Mouse (Mus musculus) limb, embryonic 14.5 days (tissue): Measurements from ENCODE around the gene Sergef. TPM values are rescaled to one million over a fixed set of nuclear protein-coding genes. Genes with fewer than 3 reads are reported as not detected.
A peak's percentile ranks its signal among the peaks of the same experiment; 100 is the strongest.

Source experiments
- ATAC-seq: fragments of 200-750 bp; cut with Nextera tagmentation; 2 replicates; pipeline ENCODE4 v1.8.0; 2017; ENCODE audit warnings: low read depth, moderate number of reproducible peaks, moderate TSS enrichment; ENCODE audit not compliant: low FRiP score
- DNase-seq: peaks from one replicate; pipeline ENCODE4 v3.0.0-alpha.2; 2015; ENCODE audit warnings: low spot score
- H3K27ac ChIP-seq: fragments of 300-500 bp; sonication (generic); replicated peaks from 2 replicates; pipeline ENCODE4 v1.5.1; 2014; ENCODE audit warnings: low read depth, mild to moderate bottlenecking, low read length, moderate library complexity, mixed read lengths
- H3K27me3 ChIP-seq: fragments of 300-500 bp; sonication (generic); 2 replicates; pipeline ENCODE4 v1.6.1; 2014; ENCODE audit warnings: low read length, mixed read lengths; ENCODE audit not compliant: control insufficient read depth, insufficient read depth
- H3K36me3 ChIP-seq: fragments of 300-500 bp; sonication (generic); 2 replicates; pipeline ENCODE4 v1.6.1; 2014; ENCODE audit warnings: mild to moderate bottlenecking, low read length, moderate library complexity, mixed read lengths; ENCODE audit not compliant: control insufficient read depth, insufficient read depth
- H3K4me1 ChIP-seq: fragments of 300-500 bp; sonication (generic); 2 replicates; pipeline ENCODE4 v1.6.1; 2014; ENCODE audit warnings: antibody characterized with exemption, low read length, mixed read lengths; ENCODE audit not compliant: control insufficient read depth, insufficient read depth
- H3K4me2 ChIP-seq: fragments of 300-500 bp; sonication (generic); replicated peaks from 2 replicates; pipeline ENCODE4 v1.6.1; 2014; ENCODE audit warnings: low read depth, mild to moderate bottlenecking, low read length, moderate library complexity; ENCODE audit not compliant: severe bottlenecking
- H3K4me3 ChIP-seq: fragments of 300-500 bp; sonication (generic); replicated peaks from 2 replicates; pipeline ENCODE4 v1.5.1; 2014; ENCODE audit warnings: low read length
- H3K9ac ChIP-seq: fragments of 300-500 bp; sonication (generic); 2 replicates; pipeline ENCODE4 v1.6.1; 2014; ENCODE audit warnings: mild to moderate bottlenecking, low read depth, low read length, moderate library complexity; ENCODE audit not compliant: severe bottlenecking
- H3K9me3 ChIP-seq: fragments of 300-500 bp; sonication (generic); 2 replicates; pipeline ENCODE4 v1.6.1; 2016; ENCODE audit warnings: low read length; ENCODE audit not compliant: control insufficient read depth
- POLR2A ChIP-seq: fragments of 200-500 bp; IDR thresholded peaks from 2 replicates; pipeline ENCODE4 v1.8.0; 2012; ENCODE audit warnings: inconsistent platforms, mild to moderate bottlenecking, moderate library complexity, borderline replicate concordance; ENCODE audit not compliant: insufficient read depth, insufficient read length; ENCODE audit errors: extremely low read depth
- WGBS: fragments of 180-500 bp; shearing (Covaris S2); extraction: QIAGEN DNeasy Blood & Tissue Kit; methylation state at CpG from one replicate; pipeline ENCODE4 v1.1.7; 2014; 5-methylcytosine and 5-hydroxymethylcytosine counted together
- polyA plus RNA-seq, 2 experiments: library from polyadenylated mRNA; depleted of rRNA in 1 of 2; stranded (reverse) in 1 of 2; unstranded in 1 of 2; fragments of >200 nt; fragmentation: Nextera tagmentation in 1 of 2; extraction: Ambion mirVana in 1 of 2; gene quantifications; 2 replicates each; pipeline versions ENCODE4 v1.2.1 to v1.2.3; 2012 to 2014

The Sergef gene
- polyA plus RNA-seq, 2 experiments: 12.2 to 12.8 TPM

DNA sequence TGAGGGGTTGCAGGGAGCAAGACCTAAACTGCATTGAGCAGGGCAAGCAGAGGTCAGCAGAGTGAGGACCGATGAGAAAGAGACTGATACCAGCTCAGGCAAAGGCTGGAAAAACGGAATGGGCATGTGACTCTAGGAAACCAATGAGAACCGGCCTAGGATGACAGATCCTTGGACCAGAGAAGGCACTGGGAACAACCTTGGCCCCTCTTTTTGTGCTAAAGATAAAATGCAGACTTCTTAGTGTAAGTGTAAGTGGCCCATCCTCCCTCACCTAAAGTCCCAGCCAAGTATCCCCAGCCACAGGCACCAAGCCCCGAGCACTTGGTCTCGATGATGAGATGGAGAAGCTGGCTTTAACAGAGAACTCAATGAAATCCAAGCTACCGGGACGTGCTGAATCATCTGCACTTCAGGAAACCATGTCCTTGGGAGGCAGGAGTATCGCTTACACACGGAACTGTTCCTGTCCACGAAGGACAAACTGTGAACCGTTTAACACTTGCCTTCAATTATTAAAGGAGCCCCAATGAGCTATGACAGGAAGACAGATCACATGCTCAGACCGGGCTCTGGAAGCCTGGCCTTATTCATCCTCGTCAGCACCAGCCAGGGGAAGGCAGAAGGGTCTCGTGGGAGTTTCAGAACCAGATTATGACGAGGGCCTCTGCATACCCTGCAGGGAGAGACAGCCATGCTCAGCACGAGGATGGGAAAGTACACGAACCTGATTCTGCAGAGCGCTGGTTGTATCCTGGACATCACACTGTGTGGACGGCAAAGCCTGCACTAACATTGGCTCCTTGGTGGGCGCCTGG lies 87.5 kb downstream of the Sergef start:
- ATAC-seq: no peak
- Histone ChIP-seq H3K4me3 (no peak overlapping the region), H3K9ac (no peak overlapping the region), H3K36me3 (no peaks in the 10 kb centered on the region), H3K9me3 (no peaks in the 10 kb centered on the region), H3K27ac (no peak overlapping the region), H3K27me3 (no peaks in the 10 kb centered on the region), H3K4me2 (no peak overlapping the region), H3K4me1 (no peaks in the 10 kb centered on the region)
- no peak for DNase-seq
- 57% methylated on average over 20 of the region's 20 CpGs for WGBS
- TF ChIP-seq POLR2A: no peak

DNA sequence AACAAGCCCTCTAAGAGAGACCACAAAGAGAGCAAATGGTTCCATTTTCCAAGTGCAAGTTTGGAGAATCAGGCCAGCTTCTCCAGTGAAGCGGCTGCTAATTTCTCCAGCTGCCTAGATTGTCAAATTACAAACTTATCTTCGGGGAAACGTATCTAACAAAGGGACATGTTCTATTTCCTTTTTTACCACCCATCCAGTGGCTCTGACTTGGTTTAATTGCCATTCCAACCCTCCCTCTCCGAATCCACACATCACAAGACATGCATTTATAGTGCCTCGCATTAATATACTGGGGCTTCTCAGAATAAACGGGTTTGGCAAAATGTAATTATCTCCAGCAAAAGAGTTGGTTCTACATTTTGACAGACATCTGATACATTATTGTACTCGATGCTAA lies 88.4 kb downstream of the Sergef start:
- no peaks in the 10 kb centered on the region for H3K27me3 ChIP-seq
- no peaks in the 10 kb centered on the region for H3K9me3 ChIP-seq
- no peak overlapping the region for H3K4me3 ChIP-seq
- no peaks in the 10 kb centered on the region for H3K36me3 ChIP-seq
- WGBS: 79% methylated on average over 7 of the region's 7 CpGs
- no peak overlapping the region for H3K27ac ChIP-seq
- no peak overlapping the region for H3K4me2 ChIP-seq
- DNase-seq: no peak
- no peak overlapping the region for H3K9ac ChIP-seq
- no peaks in the 10 kb centered on the region for H3K4me1 ChIP-seq
- no peak for ATAC-seq
- no peak for TF ChIP-seq POLR2A

DNA sequence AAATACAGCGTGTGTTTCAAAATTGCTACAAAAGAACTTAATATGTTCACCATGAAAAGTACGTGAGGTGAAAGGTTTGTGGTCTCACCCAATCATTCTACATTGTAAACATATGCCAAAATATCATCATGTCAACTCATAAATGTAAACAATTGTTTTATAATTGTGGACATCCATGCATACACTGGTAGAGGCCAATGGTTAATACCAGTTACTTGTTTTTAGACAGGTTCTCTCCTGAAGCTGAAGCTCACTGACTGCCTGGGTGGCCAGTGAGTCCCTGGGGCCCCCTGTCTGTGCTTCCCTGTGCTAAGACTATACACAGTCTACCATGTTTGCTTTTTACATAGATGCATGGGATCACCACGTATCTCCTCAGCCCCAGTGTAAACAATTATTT lies 91.5 kb downstream of the Sergef start:
- TF ChIP-seq POLR2A: no peak
- H3K9ac ChIP-seq: no peak overlapping the region
- H3K4me3 ChIP-seq: no peak overlapping the region
- DNase-seq: no peak
- H3K4me1 ChIP-seq: no peaks in the 10 kb centered on the region
- 86% methylated on average over 3 of the region's 3 CpGs for WGBS
- no peaks in the 10 kb centered on the region for H3K27me3 ChIP-seq
- H3K36me3 ChIP-seq: no peaks in the 10 kb centered on the region
- no peak overlapping the region for H3K27ac ChIP-seq
- ATAC-seq: no peak
- no peak overlapping the region for H3K4me2 ChIP-seq
- no peaks in the 10 kb centered on the region for H3K9me3 ChIP-seq

DNA sequence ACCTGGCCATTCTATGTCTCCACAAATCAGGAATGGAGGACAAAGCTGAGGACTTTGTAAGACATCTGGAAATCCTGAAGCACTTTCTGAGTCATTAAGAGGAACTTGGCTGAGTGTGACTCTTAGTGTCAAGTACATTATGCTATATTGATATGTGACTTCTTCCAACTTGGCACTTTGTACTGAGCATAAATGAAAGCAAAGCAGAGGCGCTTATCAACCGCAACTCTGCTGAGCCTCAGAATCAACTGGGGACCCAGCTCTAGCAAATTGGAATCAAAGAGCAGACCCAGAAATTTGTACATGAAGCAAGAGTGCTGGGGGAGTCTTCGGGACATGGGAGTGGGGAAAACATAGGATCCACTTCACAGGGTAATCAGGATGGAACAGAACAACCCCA lies 92.0 kb downstream of the Sergef start:
- Histone ChIP-seq H3K9ac (no peak overlapping the region), H3K4me3 (no peak overlapping the region), H3K9me3 (no peaks in the 10 kb centered on the region), H3K36me3 (no peaks in the 10 kb centered on the region), H3K27ac (no peak overlapping the region), H3K4me1 (no peaks in the 10 kb centered on the region), H3K4me2 (no peak overlapping the region), H3K27me3 (no peaks in the 10 kb centered on the region)
- no peak for TF ChIP-seq POLR2A
- DNase-seq (no peak), ATAC-seq (no peak)
- 95% methylated on average over 3 of the region's 3 CpGs for WGBS

DNA sequence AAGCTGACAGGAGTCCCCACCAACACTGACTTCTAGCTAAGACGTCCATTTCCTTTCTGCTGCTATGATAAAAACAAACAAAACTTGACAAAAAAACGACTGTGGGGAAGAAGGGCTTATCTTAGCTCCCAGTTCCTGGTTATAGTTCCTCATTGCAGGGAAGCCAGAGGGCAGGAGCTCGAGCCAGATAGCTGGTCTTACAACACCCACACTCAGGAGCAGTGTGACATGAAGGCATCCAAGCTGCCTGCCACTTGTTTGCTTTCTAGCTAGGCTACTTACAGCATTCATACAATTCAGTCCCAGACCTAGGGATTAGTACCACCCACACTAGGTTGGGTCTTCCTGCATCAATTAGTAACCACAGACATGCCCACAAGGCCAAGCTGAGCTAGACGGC lies 93.1 kb downstream of the Sergef start:
- DNase-seq (no peak), ATAC-seq (no peak)
- H3K27me3 ChIP-seq: no peaks in the 10 kb centered on the region
- no peaks in the 10 kb centered on the region for H3K36me3 ChIP-seq
- H3K27ac ChIP-seq: no peak overlapping the region
- H3K4me1 ChIP-seq: no peaks in the 10 kb centered on the region
- TF ChIP-seq POLR2A: no peak
- 61% methylated on average over 4 of the region's 4 CpGs for WGBS
- no peaks in the 10 kb centered on the region for H3K9me3 ChIP-seq
- no peak overlapping the region for H3K4me2 ChIP-seq
- H3K4me3 ChIP-seq: no peak overlapping the region
- no peak overlapping the region for H3K9ac ChIP-seq

DNA sequence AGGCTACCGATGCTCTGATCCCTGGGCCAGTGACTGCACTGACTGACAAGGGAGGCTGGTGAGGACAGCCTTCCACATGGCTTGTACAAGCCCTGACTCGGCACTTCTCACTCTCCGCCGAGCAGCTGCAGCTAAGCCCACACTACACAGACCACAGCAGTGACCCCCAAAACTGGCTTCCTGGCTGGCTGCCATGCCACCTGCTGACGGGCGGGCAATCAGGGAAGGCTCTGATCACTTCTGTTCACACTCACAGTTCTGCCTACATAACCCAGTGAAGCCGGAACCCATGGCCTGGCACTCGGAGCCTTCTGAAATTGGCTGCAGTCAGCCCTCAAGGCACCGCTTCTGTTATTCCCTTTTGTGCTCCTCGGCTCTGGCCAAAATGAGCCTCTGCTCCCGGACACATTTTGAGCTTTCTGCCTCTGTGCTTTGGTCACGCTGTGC lies 95.4 kb downstream of the Sergef start:
- Histone ChIP-seq H3K4me3 (no peak overlapping the region), H3K27me3 (no peaks in the 10 kb centered on the region), H3K4me2 (no peak overlapping the region), H3K27ac (no peak overlapping the region), H3K4me1 (no peaks in the 10 kb centered on the region), H3K9me3 (no peaks in the 10 kb centered on the region), H3K9ac (no peak overlapping the region), H3K36me3 (no peaks in the 10 kb centered on the region)
- DNase-seq: peak; percentile 35
- peak; percentile 86 for ATAC-seq
- WGBS: 76% methylated on average over 12 of the region's 12 CpGs
- no peak for TF ChIP-seq POLR2A
